8 mouse cellular contexts compared by ENCODE assay signal in the genomic region with DNA sequence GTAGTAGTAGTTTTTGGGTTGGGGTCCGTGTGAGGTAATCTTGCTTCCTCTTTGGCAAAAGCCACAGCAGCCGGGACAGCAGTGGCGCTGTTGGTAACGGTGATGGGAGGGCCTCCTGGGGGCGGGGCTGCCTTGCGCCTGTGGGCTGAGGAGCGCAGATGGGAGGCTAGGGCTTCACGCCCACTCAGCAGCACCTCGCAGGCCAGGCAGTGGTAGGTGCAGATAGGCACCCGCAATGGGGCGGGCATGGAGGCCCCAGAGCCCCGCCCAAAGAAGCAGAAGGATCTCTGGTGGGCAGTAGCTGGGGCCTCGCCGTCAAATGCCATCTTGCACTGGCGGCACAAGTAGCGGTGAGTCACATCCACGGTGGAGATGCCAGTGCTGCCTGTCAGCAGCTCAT. TPM values are rescaled to one million over a fixed set of nuclear protein-coding genes. Genes with fewer than 3 reads are reported as not detected.
DNase-seq lines count a peak whose midpoint lies in the region; ATAC-seq and TF ChIP-seq lines count a peak whose summit lies in the region.

No protein-coding gene starts in this region.

- intact Hi-C loops in left cerebral cortex, postnatal 36 days (cut with DNase I) = loop anchor here (5.0 kb wide), 1 partner anchor 35 kb away; no protein-coding TSS in a partner anchor

- peak overlapping the region; percentile 9; the same call in 1 of the 2 replicates for H3K4me2 ChIP-seq in forebrain, embryonic 12.5 days
- H3K4me2 ChIP-seq in myocyte (ENCODE audit: low read depth) = peak overlapping the region; percentile 50

- no peak for TF ChIP-seq POLR2A in myocyte (IDR thresholded peaks at IDR 0.05; ENCODE audit: insufficient read length, low read depth)

- no peaks in the 10 kb centered on the region for H3K9me3 ChIP-seq in forebrain, embryonic 12.5 days

- H3K4me1 ChIP-seq in forebrain, embryonic 12.5 days = peaks cover 40% of the 10 kb centered on the region

- no peaks in the 10 kb centered on the region for H3K79me2 ChIP-seq in myocyte (ENCODE audit: control insufficient read depth, insufficient read depth)

- no peak for ATAC-seq in CD4-positive, CD25-positive, alpha-beta regulatory T cell, adult 4 months
- ATAC-seq in forebrain, embryonic 12.5 days (ENCODE audit: low FRiP score) = peak; percentile 66

- H3K27ac ChIP-seq in forebrain, embryonic 12.5 days = peak overlapping the region; percentile 33

- DNase-seq in CD4-positive, CD25-positive, alpha-beta regulatory T cell, adult 2 months (ENCODE audit: low read depth, low spot score) = peak; percentile 55
- DNase-seq in right cerebral cortex, adult 18-20 months = peak; percentile 81
- DNase-seq in right cerebral cortex, postnatal 4 days = no peak
- DNase-seq in left cerebral cortex, postnatal 36 days (ENCODE audit: low spot score in 2 of 2) = peak; percentile 64 to 79
- no peak for DNase-seq in B cell, adult 2 months

- no peak overlapping the region; the same call in 1 of the 2 replicates for H3K9ac ChIP-seq in forebrain, embryonic 12.5 days

- 34% methylated on average over 17 of the region's 17 CpGs for WGBS in forebrain, embryonic 12.5 days

- no peak overlapping the region for H3K4me3 ChIP-seq in forebrain, embryonic 12.5 days (replicated peaks)
- H3K4me3 ChIP-seq in myocyte = no peak overlapping the region

- H3K36me3 ChIP-seq in forebrain, embryonic 12.5 days (replicated peaks) = peaks cover 51% of the 10 kb centered on the region
- no peaks in the 10 kb centered on the region for H3K36me3 ChIP-seq in myocyte (ENCODE audit: control insufficient read depth, insufficient read depth)

- H3ac ChIP-seq in myocyte (ENCODE audit: control insufficient read depth, insufficient read length) = no peak overlapping the region

- H3K27me3 ChIP-seq in forebrain, embryonic 12.5 days = no peaks in the 10 kb centered on the region
- no peaks in the 10 kb centered on the region for H3K27me3 ChIP-seq in myocyte (ENCODE audit: control insufficient read depth, insufficient read depth, insufficient read length)

TF ChIP-seq in myocyte, 11 proteins besides CTCF, POLR2A, EP300 and RAD21:
- TF ChIP-seq POLR2AphosphoS2 (IDR thresholded peaks at IDR 0.05; ENCODE audit: insufficient read length, low read depth) = no peak
- TF ChIP-seq REST (IDR thresholded peaks at IDR 0.05; ENCODE audit: insufficient read depth, insufficient read length) = no peak
- no peak for TF ChIP-seq SRF (IDR thresholded peaks at IDR 0.05; ENCODE audit: control insufficient read depth, insufficient read length, low read depth)
- no peak for TF ChIP-seq TCF3 (IDR thresholded peaks at IDR 0.05; ENCODE audit: insufficient read length, low read depth)
- no peak for TF ChIP-seq USF1 (IDR thresholded peaks at IDR 0.05; ENCODE audit: low read depth)
- no peak for TF ChIP-seq E2F4 (IDR thresholded peaks at IDR 0.05; ENCODE audit: insufficient read depth)
- TF ChIP-seq TCF12 (IDR thresholded peaks at IDR 0.05; ENCODE audit: insufficient read depth, poor library complexity, severe bottlenecking) = no peak
- no peak for TF ChIP-seq MAX (IDR thresholded peaks at IDR 0.05; ENCODE audit: low read depth)
- TF ChIP-seq CEBPB (IDR thresholded peaks at IDR 0.05; ENCODE audit: insufficient read depth, poor library complexity, severe bottlenecking) = no peak
- TF ChIP-seq MYOG (IDR thresholded peaks at IDR 0.05; ENCODE audit: control insufficient read depth in 1 of 3, insufficient read depth in 1 of 3, insufficient read length in 2 of 3, low read depth in 2 of 3) = no peak
- TF ChIP-seq MYOD1 (IDR thresholded peaks at IDR 0.05; ENCODE audit: control insufficient read depth in 1 of 3, insufficient read length in 2 of 3, low read depth in 2 of 3) = no peak

RNA-seq across cellular contexts. Expression of a gene that starts 29.5 kb away (rescaled TPM):
- polyA plus RNA-seq in CD4-positive, CD25-positive, alpha-beta regulatory T cell, adult 4 months (2017; shearing (Covaris generic)) = 1 to 10 TPM; 4.2 to 4.6 TPM
- polyA plus RNA-seq in forebrain, embryonic 12.5 days (2016; fragmentation: Nextera tagmentation; extraction: Ambion mirVana) = 26.3 and 28.1 TPM in 2 replicates
- total RNA-seq in left cerebral cortex, postnatal 36 days (2021) = 10 to 100 TPM; 31.0 to 52.3 TPM
- 0.98 TPM for polyA plus RNA-seq in myocyte (2012; fragmentation: generic; extraction: Trizol)

RNA-seq across cellular contexts. Expression of a gene that starts 32.0 kb away (rescaled TPM):
- polyA plus RNA-seq in CD4-positive, CD25-positive, alpha-beta regulatory T cell, adult 4 months (2017; shearing (Covaris generic)) = 10 to 100 TPM; 11.6 to 17.9 TPM
- 32.0 and 33.0 TPM in 2 replicates for polyA plus RNA-seq in forebrain, embryonic 12.5 days (2016; fragmentation: Nextera tagmentation; extraction: Ambion mirVana)
- 10 to 100 TPM; 24.3 to 29.5 TPM for total RNA-seq in left cerebral cortex, postnatal 36 days (2021)
- polyA plus RNA-seq in myocyte (2012; fragmentation: generic; extraction: Trizol) = 10.8 TPM

RNA-seq across cellular contexts. Expression of a gene that starts 43.8 kb away (rescaled TPM):
- polyA plus RNA-seq in CD4-positive, CD25-positive, alpha-beta regulatory T cell, adult 4 months (2017; shearing (Covaris generic)) = 100 to 1,000 TPM; 110 to 194 TPM
- 10.2 and 11.4 TPM in 2 replicates for polyA plus RNA-seq in forebrain, embryonic 12.5 days (2016; fragmentation: Nextera tagmentation; extraction: Ambion mirVana)
- total RNA-seq in left cerebral cortex, postnatal 36 days (2021) = 10 to 100 TPM in 1 of 2 experiments, 1 to 10 TPM in 1; 6.3 to 20.1 TPM
- 6.5 TPM for polyA plus RNA-seq in myocyte (2012; fragmentation: generic; extraction: Trizol)

RNA-seq across cellular contexts. Expression of a gene that starts 47.4 kb away (rescaled TPM):
- 100 to 1,000 TPM; 181 to 192 TPM for polyA plus RNA-seq in CD4-positive, CD25-positive, alpha-beta regulatory T cell, adult 4 months (2017; shearing (Covaris generic))
- 71.7 and 73.3 TPM in 2 replicates for polyA plus RNA-seq in forebrain, embryonic 12.5 days (2016; fragmentation: Nextera tagmentation; extraction: Ambion mirVana)
- total RNA-seq in left cerebral cortex, postnatal 36 days (2021) = 10 to 100 TPM; 23.5 to 30.8 TPM
- polyA plus RNA-seq in myocyte (2012; fragmentation: generic; extraction: Trizol) = 39.4 TPM

RNA-seq across cellular contexts. Expression of a gene that starts 54.1 kb away (rescaled TPM):
- polyA plus RNA-seq in CD4-positive, CD25-positive, alpha-beta regulatory T cell, adult 4 months (2017; shearing (Covaris generic)) = not detected
- polyA plus RNA-seq in forebrain, embryonic 12.5 days (2016; fragmentation: Nextera tagmentation; extraction: Ambion mirVana) = 9.0 and 9.4 TPM in 2 replicates
- 100 to 1,000 TPM; 312 to 354 TPM for total RNA-seq in left cerebral cortex, postnatal 36 days (2021)
- not detected for polyA plus RNA-seq in myocyte (2012; fragmentation: generic; extraction: Trizol)

Comparison
In these comparisons a context has a peak if more than half of its experiments do, and no peak if none do; other contexts are left out.
1. DNase-seq: peak in CD4-positive, CD25-positive, alpha-beta regulatory T cell, adult 2 months (single experiment), right cerebral cortex, adult 18-20 months (single experiment) and left cerebral cortex, postnatal 36 days (2 of 2); none in right cerebral cortex, postnatal 4 days (single experiment) and B cell, adult 2 months (0 of 2).